Mouse (Mus musculus): ENCODE results near the gene Sde2.

Gene Sde2

DNA sequence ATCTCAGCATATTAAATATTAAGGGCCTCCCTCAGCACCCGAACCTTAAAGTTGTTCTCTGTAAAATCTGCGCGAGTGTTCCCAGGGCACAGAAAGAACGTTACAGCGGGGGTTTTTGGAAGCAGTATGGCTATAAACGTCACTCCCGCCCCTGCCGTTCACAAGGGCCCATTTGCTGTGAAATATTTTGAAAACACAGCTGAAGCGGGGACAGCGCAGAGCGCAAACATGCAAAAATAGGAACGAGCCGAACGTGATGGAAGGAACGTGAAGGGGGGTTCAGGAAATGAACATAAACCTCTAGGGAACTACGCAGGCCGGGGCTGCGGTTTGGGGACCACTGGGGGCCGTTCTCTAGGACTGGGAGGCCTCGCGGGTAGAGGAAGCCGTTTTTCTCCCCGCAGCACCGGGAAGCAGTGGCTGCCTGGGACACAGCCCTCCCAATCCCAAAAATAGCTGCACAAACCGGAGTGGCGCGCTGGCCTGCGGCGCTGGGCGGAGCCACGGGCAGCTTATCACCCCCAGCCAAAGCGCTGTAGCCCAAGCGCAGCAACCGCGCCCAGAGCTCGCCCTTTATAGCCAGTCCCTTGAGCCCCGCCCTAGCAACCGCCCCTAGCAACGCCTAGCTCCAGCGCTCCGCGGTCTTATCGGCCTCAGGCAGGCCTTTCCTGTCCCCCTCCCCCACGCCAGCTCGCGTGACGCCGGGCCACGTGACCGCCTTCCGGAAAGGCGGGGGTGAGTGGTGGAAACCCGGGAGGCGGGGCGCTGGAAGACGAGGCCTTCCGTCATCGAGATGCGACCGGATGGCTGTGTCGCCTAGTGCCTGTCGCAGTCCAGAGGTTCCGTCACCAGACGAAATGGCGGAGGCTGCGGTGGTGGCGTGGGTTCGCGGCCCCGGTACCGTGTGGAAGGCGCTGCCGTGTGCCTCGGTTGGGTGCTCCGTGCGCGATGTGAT, at the start of gene Sde2:
Gene Sde2 (plus strand): TSS at position 812 of the 955 bp plus-strand sequence.
- peak; percentile 100 for DNase-seq

DNA sequence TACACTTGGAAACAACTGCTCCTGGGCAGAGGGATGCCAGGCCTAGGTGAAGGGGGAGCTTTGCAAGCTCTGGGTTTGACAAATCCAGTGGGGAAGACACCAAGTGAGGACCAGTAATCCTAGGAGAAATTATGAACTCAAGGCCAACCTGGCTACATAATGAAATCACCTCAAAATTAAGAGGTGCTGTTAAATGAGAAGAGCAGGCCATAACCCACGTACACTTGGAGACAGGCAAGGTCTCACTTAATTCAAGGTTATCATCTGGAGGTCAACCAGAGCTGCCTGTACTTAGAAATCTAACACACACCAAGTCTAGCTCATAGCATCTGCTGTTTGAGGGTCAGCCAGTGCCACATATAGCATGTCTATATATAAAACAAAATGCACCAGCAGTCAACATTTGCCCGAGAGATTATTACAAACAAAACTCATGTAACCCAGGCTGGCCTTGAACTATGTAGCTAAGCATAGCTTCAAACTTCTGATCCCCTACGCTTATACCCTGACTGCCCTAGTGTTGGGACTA, 49.4 kb upstream of the Sde2 start:
- no peak for DNase-seq

DNA sequence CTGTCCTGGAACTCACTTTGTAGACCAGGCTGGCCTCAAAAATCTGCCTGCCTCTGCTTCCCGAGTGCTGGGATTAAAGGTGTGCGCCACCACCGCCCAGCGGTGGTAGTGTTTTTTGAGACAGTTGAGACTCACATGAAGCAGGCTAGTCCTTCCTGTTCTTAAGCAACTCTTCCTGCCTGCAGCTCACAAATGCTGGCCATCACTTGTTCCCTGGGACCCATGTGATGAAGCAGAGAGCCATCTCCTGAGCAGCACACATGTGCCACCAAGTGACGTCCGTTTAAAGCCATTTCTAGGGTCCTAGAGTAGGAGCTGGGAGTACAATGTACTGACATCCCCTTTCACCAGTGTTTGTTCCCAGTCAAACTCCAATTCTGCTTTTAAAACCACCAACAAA, 47.0 kb upstream of the Sde2 start:
- DNase-seq = no peak

DNA sequence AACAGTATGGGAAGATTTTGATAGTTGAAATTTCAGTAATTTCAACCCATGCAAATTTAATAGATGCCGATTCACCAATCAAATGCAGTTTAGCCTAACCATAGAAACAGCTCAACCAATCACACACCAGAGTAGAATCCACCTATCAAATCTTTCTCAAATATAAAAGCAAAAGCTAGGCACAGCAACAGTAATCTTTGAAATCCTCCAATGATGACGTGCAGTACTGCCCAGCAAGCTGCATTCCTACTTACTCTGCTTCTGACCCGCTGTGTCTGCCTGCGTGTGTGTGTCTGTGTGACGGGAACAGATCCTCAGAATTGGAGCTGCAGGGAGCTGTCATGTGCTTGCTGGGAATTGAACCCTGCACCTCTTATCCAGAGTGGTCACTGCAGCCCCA, 42.1 kb upstream of the Sde2 start:
- DNase-seq = no peak

DNA sequence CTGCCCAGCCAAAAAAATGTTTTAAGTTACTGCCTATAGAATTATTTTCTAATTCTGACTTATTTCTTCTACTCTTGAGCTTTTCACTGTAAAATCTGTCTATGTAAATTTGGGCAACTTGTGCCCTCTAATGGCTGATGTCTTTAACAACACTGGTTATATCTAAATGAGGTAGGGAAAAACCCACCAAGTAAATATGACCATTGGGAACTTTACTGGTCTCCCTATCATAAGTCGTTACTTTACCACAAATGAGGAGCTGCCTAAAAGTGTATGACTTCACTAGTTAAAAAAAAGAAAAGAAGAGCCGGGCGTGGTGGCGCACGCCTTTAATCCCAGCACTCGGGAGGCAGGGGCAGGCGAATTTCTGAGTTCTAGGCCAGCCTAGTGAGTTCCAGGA, 40.0 kb upstream of the Sde2 start:
- DNase-seq = no peak

DNA sequence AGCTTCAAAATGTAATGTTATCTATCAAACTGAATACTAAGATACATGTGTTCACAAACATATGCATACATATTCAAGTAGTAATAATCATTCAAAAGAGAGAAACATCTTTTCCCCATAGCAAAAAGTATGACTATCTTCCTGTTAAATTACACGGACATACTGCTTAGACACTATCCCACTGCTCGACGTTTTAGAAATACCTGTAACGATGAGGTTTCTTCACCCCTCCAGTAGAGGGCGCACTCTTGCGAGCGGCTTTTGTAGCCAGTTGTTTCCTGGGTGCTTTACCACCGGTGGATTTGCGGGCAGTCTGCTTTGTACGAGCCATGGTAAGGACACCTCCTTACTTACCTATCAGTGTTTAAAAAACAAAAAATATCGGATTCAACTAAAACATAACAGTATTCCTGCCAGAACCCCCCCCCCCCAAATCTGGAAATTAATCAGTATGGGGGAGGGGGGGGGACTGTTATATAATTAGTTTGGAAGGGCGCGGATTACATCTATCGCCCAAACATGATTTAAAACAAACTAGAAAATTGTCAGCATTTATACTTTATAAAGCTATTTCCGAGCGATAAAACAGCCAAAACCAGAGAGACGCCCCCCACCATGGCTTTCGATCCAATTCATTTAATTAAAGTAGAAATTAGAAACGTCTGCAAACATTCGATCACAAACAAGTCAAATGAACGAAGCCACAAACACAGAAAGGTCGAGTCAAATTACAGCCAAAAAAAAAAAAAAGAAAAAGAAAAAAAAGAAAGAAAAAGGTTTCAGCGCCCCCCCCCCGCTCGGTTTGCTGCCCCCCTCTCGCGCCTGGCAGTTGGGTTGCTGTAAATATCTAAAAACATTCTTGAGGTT, 39.1 kb upstream of the Sde2 start:
- no peak for DNase-seq

DNA sequence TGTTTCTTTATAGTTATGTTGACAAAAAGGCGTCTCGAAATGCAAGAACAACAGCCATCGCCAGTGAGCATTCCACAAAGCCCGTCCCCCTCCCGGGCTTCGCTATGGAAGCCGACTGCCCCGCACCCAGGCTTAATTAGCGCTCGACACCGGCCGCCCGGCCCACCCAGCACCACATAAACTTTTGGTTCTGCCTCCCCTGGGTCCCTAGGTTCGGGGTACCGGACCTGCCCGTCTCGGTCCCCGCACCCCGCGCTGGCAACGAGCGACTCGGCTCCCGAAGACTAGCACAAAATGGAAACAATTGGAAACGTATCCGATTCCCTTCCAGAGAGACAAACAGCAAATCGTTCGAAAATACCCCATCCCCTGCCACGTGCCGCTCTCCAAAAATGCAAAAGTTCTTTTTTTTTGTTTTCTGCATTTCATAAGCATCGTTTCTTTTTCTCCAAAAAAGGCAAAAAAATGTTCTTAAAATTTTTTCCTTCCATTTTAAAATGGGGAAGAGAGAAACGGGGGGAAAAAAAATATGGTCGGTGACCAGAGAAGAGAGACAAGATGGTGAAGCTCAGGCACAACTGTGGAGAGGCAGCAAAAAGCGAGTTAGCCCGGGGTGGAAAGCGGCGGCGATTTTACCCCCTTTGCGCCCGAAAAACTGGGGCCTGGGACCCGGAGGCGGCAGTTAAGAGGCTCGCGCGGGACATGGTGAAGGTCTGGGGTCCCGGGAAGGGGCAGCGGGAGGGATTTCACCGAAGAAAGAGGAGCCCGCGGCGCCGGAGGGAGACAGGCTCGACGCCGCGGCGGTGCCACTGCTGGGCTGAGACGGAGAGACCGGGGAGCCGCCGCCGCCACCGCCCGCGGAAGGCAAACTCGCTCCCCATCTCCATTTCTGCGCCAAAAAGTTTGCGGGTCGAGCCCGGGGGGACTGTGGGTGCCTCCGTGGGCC, 38.2 kb upstream of the Sde2 start:
- DNase-seq = peak; percentile 56

DNA sequence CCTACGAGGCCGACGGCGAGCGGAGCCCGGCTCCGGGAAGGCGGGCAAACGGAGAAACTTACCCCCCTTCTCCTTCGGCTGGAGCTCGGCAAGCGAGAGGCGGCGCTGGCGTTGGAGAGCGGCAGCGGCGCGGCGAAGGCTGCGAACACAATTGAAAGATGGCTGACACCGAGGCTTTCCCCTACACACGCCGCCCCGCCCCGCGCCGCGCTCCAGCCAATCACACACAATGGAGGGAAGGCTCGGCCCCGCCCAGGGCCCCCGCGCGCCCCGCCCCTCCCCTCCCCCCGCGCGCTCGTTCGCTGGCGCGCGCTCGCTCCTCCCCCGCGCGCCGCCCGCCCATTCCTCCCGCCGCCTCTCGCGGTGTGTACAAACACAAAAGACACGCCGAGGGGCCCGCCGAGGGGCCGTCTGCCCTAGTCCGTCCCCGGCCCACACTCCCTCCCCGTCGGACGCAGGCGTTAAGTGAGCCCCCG, 37.5 kb upstream of the Sde2 start:
- peak; percentile 93 for DNase-seq

DNA sequence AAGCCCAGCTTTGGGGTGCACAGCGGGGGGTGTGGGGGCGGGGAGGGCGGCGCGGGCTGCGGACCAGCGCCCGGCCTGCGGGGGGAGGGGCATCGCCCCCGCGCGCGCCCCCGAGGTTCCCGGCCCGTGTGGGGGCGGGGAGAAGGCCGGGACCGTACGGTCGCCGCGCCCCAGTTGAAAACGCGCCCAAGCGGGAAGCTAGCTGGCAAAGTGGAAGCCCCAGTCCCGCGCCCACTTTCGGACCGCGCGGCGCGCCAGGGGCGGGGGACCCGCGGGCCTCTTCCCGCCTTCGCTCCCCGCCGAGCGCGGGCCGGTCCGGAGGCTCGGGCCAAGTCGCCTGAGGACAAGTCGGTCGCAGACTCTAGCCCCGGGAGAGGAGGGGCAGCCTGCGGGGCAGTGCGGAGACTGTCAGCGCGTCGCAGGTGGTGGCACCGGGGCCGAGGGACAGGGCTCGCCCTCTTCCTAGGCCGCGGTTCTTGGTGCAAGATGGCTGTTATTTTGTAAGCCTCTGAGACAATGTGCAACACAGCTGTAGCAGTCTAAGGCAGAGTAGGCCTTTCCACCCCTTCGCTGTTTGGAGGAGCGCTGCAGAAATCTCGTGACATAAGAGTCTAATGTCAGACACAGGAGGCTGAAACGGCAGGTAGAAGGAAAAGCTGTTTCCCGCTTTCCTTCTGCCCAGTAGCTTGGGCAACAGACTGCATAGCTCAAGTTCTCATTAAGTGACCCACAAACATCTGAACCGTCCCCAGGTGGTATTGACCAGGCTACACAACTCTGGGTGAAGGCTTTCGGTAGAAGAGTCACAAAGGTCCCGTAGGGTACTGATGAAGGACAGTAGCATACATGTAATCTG, 36.8 kb upstream of the Sde2 start, which contains the start of gene H3f3a:
Gene H3f3a (minus strand): TSS at position 59 of the 856 bp plus-strand sequence.
- DNase-seq = peak; percentile 90

DNA sequence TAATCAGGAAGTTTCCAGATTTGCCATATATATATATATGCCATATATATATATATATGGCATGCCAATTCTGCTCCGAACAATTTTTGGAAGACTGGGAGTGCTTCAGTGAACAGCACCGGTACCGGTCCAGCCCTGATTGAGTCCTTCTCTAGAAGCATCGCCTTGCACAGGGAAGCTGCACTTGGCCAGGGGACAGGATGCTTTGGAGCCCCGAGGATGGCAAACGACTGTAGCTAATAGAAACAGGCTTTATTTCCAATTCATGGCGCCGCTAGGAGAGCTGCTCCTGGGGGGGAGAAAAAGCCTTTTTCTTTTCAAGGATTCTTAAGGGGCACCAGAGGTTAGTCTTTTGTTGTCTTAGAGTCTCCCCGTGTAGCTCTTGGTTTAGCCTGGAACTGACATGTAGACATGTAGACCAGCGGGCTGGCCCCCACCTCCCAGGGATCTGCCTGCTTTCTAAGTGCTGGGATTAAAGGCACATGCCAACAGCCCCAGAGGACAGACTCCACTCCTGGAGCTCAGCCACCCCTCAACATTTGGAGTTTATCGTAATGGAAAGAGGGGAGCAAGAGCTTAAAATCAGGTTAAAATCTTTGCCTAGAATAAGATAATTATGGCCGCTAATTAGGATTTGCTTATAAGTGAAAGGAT, 35.4 kb upstream of the Sde2 start:
- no peak for DNase-seq

DNA sequence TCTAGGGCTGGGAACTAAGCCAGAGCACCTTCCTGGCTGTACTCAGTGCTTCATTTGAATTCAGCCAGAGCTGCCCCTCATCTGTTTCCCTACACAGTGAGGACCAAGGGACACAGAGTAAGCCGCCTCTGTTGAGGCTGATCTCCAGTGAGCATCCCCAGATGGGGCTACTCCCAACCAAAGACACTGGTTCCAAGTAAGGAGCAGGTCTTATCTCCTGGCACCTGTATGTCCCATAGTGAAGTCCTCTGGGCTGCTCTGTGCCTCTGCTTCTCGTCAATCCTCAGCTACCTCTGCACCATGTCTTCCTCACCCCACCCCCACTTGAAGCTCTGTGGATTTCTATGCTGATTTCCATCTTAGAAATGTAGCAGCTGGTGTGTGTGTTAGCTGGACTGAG, 32.9 kb upstream of the Sde2 start:
- no peak for DNase-seq

DNA sequence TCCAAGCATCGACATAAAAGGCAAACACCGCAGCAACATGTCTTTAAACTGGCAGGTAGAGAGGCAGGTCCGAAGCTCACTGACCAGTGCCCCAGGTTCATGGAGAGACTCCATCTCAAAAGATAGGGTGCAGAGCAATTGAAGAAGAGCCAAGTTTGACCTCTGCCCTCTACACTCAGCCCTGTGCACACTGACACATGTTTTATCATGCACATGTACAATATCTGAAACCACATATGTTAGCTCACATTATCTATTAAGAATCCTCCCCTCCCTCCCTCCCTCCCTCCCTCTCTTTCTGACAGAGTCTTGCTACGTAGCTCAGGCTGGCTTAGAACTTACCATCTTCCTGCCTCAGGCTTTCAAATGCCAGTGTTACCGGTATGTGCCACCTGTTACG, 29.8 kb upstream of the Sde2 start:
- DNase-seq = no peak

DNA sequence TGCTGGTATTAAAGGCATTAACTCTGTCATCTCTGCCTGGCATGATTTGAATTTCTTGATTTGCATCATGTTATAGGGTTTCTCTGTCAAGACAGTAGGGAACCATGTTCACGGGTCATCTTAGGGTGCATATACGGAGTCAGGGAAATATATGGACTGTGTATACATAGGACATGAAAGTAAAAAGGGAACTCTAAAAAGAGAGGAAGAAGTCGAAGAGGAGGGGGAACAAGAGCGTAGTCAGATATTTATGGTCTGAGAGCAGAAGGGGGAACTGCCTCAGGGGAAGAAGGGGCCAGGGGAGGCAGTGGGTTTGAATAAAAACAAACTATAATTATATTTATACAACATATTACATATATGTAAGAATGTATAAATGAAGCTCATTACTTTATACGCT, 28.7 kb upstream of the Sde2 start:
- no peak for DNase-seq

DNA sequence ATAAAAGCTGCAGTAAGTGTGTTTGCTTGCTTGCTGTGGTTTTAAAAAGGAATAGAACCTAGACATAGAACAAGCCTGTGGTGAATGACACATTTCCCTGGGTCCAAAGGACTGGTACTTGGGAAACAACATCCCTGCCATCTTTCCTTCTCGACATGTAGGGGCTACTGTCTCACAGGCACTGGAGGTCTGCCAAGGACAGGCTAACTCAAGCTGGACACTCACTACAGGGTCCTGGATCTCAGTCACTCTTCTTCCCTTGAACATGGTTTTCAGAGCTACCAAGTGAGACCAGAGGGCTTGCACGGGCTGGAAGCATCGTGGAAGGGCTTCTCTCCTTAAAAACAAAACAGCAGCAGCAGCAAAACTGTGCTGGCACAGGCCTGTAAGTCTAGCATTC, 27.2 kb upstream of the Sde2 start:
- no peak for DNase-seq

DNA sequence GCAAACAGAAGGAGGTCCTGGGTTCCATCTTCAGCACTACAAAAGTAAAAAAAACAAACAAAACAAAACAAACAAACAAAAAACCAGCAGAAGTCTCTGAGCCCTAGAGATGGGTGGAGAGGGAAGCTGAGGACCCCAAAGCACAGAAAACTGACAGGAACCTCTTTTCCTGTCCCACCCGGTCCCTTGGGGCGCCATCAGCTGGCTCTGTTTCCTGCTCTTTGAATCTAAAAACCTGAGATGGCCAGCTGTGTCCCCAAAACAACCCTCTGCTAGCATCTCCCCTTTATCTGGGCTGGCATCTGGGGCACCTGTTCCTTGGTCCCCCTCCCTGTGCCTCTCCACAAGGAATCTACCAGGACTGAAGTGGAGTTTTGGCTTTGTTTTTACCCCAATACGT, 26.2 kb upstream of the Sde2 start:
- DNase-seq = no peak

DNA sequence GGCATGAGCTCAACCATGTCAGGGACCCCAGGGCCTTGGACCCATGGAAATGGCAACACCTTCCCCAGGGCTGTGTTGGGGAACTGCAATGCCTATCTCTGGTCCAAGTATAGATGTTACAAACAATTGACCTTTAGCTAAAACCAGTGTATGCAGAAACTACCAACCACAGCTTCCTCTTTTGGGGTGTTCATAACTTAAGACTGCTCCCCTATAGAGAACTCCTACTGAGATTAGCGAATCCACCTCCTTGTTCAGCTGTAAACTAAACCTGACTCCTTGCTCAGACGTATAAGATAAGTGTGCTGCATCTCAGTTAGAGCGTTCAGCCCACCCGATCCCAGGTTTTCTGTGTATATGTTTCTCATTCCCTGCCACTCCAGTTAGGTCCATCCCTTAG, 24.3 kb upstream of the Sde2 start:
- no peak for DNase-seq

DNA sequence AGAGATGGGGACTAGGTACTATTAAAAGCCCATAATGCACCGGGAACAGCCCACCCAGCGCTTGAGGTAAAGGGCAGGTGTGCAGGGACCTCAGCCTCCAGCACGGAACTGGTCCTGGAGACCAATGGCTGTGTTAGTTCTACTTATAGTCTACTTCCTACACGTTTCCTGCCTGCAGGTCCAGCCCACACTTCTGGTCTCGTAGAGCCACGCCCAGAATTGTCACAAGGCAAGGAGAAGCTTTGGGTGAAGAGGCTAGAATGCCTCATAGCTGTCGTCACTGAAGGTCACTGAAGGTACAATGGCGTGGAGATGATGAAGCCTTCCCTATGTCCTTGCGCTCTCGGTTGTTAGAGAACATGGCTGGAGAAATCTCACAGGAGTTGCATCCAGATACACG, 21.2 kb upstream of the Sde2 start:
- DNase-seq = no peak

DNA sequence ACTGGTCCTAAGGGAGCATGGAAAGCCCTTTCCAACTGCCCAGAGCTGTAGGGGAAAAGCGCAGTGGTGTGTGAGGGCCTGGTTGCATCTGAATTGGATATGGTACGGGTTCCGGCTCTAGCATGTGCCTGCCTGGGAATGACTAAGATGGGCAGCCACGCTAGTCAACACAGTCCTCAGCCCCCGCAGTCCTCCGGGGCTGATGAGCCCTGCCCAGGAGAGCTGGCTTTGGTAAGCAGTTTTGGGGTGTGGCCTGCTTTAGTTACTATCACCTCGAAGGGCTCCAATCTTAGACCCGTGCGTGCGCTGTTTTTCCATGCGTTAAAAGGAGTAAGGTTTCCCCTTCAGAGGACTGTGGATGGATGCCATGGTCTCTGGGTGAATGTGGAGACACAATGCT, 20.8 kb upstream of the Sde2 start:
- DNase-seq = no peak

DNA sequence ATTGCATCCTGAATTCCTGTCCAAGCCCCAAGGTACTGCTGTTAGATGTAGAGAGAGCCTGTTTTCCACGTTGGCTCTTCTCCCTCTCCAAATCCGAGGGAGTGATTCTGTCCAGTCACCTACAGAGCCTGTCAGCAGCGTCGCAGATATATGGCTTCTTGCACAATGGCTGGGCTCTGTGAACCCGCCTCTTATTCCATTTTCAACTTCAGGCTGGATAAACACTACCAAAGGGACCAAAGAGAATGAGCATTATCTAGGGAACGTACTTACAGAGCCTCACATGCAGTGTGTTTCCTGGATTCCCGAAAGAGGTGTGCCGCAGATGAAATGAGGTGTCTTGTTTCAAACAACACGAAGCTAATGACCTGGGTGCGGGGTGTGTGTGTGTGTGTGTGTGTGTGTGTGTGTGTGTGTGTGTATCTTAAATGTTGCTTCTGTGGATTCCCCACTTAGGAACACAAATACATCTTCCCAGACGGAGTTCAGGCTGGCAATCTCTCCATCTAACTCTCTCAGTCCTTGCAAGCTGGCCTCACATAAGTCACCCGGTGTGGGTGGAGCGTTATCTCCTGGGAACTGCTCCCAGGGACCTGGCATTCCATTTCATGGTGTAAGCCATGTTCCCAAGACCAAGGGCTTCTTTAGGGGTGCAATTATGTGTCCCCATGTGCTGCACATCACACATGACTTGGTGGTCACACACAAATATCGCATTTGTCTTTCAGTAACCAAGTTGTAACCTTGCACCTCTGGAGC, 20.2 kb upstream of the Sde2 start:
- no peak for DNase-seq
